Mouse (Mus musculus) heart, postnatal 0 days (tissue): Measurements from ENCODE around the gene Nlgn2. TPM values are rescaled to one million over a fixed set of nuclear protein-coding genes. Genes with fewer than 3 reads are reported as not detected.
A peak's percentile ranks its signal among the peaks of the same experiment; 100 is the strongest.

Experiments
- ATAC-seq: fragments of 200-750 bp; cut with Nextera tagmentation; 2 replicates; pipeline ENCODE4 v1.8.0; 2017; ENCODE audit warnings: low read depth, moderate number of reproducible peaks, moderate library complexity; ENCODE audit not compliant: insufficient read depth
- DNase-seq: peaks from one replicate; pipeline ENCODE4 v3.0.0-alpha.2; 2016; ENCODE audit warnings: low spot score
- H3K27ac ChIP-seq: fragments of 300-500 bp; sonication (generic); 2 replicates; pipeline ENCODE4 v1.5.1; 2014; ENCODE audit warnings: low read depth, mild to moderate bottlenecking
- H3K27me3 ChIP-seq: fragments of 300-500 bp; sonication (generic); 2 replicates; pipeline ENCODE4 v1.6.1; 2014; ENCODE audit warnings: low read length, mixed read lengths; ENCODE audit not compliant: control insufficient read depth, insufficient read depth
- H3K36me3 ChIP-seq: fragments of 300-500 bp; sonication (generic); replicated peaks from 2 replicates; pipeline ENCODE4 v1.6.1; 2014; ENCODE audit warnings: low read length, mixed read lengths; ENCODE audit not compliant: control insufficient read depth, insufficient read depth
- H3K4me1 ChIP-seq: fragments of 300-500 bp; sonication (generic); 2 replicates; pipeline ENCODE4 v1.6.1; 2014; ENCODE audit warnings: antibody characterized with exemption; ENCODE audit not compliant: control insufficient read depth, insufficient read depth
- H3K4me2 ChIP-seq: fragments of 300-500 bp; sonication (generic); 2 replicates; pipeline ENCODE4 v1.6.1; 2014; ENCODE audit warnings: low read depth, mild to moderate bottlenecking, low read length, moderate library complexity
- H3K4me3 ChIP-seq: fragments of 300-500 bp; sonication (generic); 2 replicates; pipeline ENCODE4 v1.5.1; 2014; ENCODE audit warnings: low read depth, low read length
- H3K9ac ChIP-seq: fragments of 300-500 bp; sonication (generic); replicated peaks from 2 replicates; pipeline ENCODE4 v1.6.1; 2014; ENCODE audit warnings: low read depth, low read length, mixed read lengths
- H3K9me3 ChIP-seq: fragments of 300-500 bp; sonication (generic); replicated peaks from 2 replicates; pipeline ENCODE4 v1.6.1; 2016; ENCODE audit warnings: low read length; ENCODE audit not compliant: control insufficient read depth
- CTCF ChIP-seq: IDR thresholded peaks from 2 replicates; pipeline ENCODE4 v1.5.1; 2016; ENCODE audit warnings: antibody characterized with exemption, control low read depth, low read depth
- EP300 ChIP-seq: IDR thresholded peaks from 2 replicates; pipeline ENCODE4 v1.6.1; 2016; ENCODE audit warnings: antibody characterized with exemption, low read depth
- WGBS: fragments of 180-500 bp; shearing (Covaris S2); extraction: QIAGEN DNeasy Blood & Tissue Kit; methylation state at CpG from one replicate; pipeline ENCODE4 v1.1.7; 2014; 5-methylcytosine and 5-hydroxymethylcytosine counted together
- polyA plus RNA-seq: library from polyadenylated mRNA; unstranded; fragments of >200 nt; fragmentation: Nextera tagmentation; extraction: Ambion mirVana; gene quantifications from 2 replicates; pipeline ENCODE4 v1.2.1, GENCODE M21; 2015
- total RNA-seq: library from RNA; depleted of rRNA; stranded (reverse); fragments of >200 nt; gene quantifications from 2 replicates; pipeline ENCODE4 v1.2.3, GENCODE M21; 2014; ENCODE audit warnings: low replicate concordance

The Nlgn2 gene
- total and polyA plus RNA-seq, 2 experiments from 2014 or later: 0.89 to 4.5 TPM

- no peak within 1 kb of the TSS for H3K9ac ChIP-seq
- no peak within 1 kb of the TSS for H3K4me3 ChIP-seq
- no peak within 1 kb of the TSS for H3K4me2 ChIP-seq
- DNase-seq (no peak), ATAC-seq (no peak)
- 30% methylated on average over 30 of the region's 30 CpGs for WGBS
- no peaks in the 10 kb centered on the region for H3K9me3 ChIP-seq
- H3K4me1 ChIP-seq: no peaks in the 10 kb centered on the region
- peaks cover 16% of the 10 kb centered on the region for H3K27me3 ChIP-seq
- no peaks in the 10 kb centered on the region for H3K36me3 ChIP-seq
- no peak within 1 kb of the TSS for H3K27ac ChIP-seq
- no peak for TF ChIP-seq CTCF
Observed at GRCm38 (mm10) chr11:69858113-69858998, 20.8 kb upstream of the Nlgn2 start, which contains the start of gene Tnk1. Gene Tnk1, minus strand, starts transcription at chr11:69858730.

DNA sequence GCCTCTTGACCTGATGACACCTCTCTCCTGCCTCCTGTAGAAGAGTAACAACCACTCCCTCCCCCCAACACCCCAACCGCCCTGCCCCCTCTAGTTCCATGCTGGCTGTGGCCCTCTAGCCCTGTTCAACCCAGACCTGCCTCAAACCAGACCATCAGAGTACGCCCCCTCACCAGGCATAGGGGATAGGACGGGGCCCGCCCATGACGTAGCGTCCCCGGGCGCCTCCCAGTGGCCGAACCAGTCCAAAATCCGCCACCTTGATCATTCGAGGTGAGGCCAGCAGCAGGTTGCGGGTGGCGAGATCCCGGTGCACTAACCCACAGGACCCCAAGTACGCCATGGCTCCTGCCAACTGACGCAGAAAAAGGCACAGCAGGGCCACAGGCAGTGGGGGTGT lies 17.8 kb upstream of the Nlgn2 start:
- Histone ChIP-seq H3K36me3 (peaks cover 19% of the 10 kb centered on the region), H3K27me3 (peaks cover 16% of the 10 kb centered on the region), H3K4me2 (no peak overlapping the region), H3K9me3 (no peaks in the 10 kb centered on the region), H3K4me3 (no peak overlapping the region), H3K4me1 (no peaks in the 10 kb centered on the region), H3K27ac (no peak overlapping the region), H3K9ac (no peak overlapping the region)
- ATAC-seq: peak; percentile 34; the same call in 1 of the 2 replicates
- 17% methylated on average over 16 of the region's 16 CpGs for WGBS
- TF ChIP-seq CTCF (peak; percentile 45), EP300 (no peak)
- no peak for DNase-seq

DNA sequence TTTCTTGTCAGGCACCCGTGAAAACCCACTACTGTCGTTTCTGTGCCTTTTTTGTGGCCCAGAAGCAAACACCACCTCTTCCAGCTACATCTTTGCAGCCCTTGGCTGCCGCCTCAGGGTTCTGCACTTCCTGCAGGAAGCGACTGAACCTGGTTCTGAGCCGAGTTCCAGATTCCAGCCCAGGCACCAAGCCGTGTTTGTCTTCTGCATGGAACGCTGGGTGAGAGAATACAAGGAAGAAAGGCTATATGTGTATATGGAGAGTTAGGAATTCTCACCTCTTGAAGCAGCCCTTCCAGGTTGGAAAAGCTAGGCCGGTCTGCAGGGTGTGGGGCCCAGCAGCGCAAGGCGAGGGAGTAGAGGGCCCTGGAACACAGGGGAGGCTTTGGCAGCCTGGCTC lies 17.1 kb upstream of the Nlgn2 start:
- Histone ChIP-seq H3K27me3 (peaks cover 16% of the 10 kb centered on the region), H3K27ac (no peak overlapping the region), H3K4me2 (no peak overlapping the region), H3K36me3 (peaks cover 26% of the 10 kb centered on the region), H3K9ac (no peak overlapping the region), H3K4me1 (no peaks in the 10 kb centered on the region), H3K4me3 (no peak overlapping the region), H3K9me3 (no peaks in the 10 kb centered on the region)
- 67% methylated on average over 10 of the region's 10 CpGs for WGBS
- ATAC-seq (no peak), DNase-seq (no peak)
- TF ChIP-seq EP300 (no peak), CTCF (no peak)

- no peak overlapping the region for H3K27ac ChIP-seq
Observed at GRCm38 (mm10) chr11:69853994-69854393, 16.4 kb upstream of the Nlgn2 start.

GRCm38 (mm10) chr11:69850754-69851153 lies 13.2 kb upstream of the Nlgn2 start:
- no peak overlapping the region for H3K27ac ChIP-seq
- H3K9ac ChIP-seq: no peak overlapping the region
- DNase-seq (no peak), ATAC-seq (no peak)
- TF ChIP-seq EP300: no peak
- no peak for TF ChIP-seq CTCF
- H3K4me3 ChIP-seq: no peak overlapping the region
- H3K4me1 ChIP-seq: peaks cover 14% of the 10 kb centered on the region; the same call in 1 of the 2 replicates
- WGBS: 71% methylated on average over 8 of the region's 8 CpGs
- H3K27me3 ChIP-seq: no peaks in the 10 kb centered on the region
- peaks cover 41% of the 10 kb centered on the region for H3K36me3 ChIP-seq
- H3K4me2 ChIP-seq: no peak overlapping the region
- no peaks in the 10 kb centered on the region for H3K9me3 ChIP-seq

More at GRCm38 (mm10) chr11:69853994-69854393, 16.4 kb upstream of the Nlgn2 start:
- ATAC-seq: no peak
- H3K4me1 ChIP-seq: 0 out of 2 replicates have a peak, but pooled peaks cover 2% of the 10 kb centered on the region
- H3K4me3 ChIP-seq: no peak overlapping the region
- H3K9me3 ChIP-seq: no peaks in the 10 kb centered on the region
- TF ChIP-seq EP300 (no peak), CTCF (no peak)
- DNase-seq: no peak
- no peak overlapping the region for H3K9ac ChIP-seq
- no peak overlapping the region for H3K4me2 ChIP-seq
- WGBS: 40% methylated on average over 7 of the region's 7 CpGs
- peaks cover 32% of the 10 kb centered on the region for H3K36me3 ChIP-seq
- peaks cover 12% of the 10 kb centered on the region; the same call in 1 of the 2 replicates for H3K27me3 ChIP-seq
